Mouse (Mus musculus) induced T-regulatory cell, adult 2 months (primary cell): ENCODE results near the gene Epb41l4b.

Experiments used
- DNase-seq: peaks from one replicate; pipeline ENCODE4 v3.0.0-alpha.2; 2012; ENCODE audit warnings: low read depth

The Epb41l4b gene

DNA sequence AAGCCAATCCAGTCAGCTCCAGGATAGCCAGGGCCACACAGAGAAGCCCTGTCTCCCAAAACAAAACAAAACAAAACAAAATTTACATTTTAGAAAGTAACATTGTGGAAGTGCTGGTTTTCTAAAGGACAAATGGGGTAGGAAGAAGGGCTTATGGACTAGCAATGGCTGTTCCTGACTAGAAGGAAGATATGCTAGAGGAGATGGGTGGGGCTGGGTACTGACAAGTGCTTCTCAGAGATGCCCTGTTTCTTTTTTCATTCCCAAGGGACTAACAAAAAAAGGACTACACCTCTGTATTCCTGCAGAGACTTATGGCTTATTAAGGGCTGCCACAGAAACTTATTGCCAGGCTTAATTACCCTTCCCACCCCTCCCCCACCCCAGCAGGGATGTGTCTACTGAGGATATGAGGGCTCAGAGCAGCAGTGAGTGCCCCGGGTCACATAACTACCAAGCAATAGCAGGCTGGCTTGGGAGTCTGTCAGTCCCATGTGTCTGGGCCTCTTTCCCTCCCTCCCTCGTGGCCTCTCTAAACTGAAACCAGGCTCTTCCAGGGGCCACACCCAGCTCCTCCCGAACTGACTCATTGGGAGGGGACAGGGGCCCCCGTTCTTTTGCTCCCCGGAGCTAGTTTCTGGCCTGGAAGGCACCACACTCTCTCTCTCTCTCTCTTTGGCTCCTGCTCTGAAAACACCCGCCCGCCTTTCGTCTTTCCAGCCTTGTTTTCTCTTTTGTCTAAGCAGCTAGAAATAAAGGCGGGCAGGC is 10.0 kb upstream of the Epb41l4b start:
- no peak for DNase-seq

DNA sequence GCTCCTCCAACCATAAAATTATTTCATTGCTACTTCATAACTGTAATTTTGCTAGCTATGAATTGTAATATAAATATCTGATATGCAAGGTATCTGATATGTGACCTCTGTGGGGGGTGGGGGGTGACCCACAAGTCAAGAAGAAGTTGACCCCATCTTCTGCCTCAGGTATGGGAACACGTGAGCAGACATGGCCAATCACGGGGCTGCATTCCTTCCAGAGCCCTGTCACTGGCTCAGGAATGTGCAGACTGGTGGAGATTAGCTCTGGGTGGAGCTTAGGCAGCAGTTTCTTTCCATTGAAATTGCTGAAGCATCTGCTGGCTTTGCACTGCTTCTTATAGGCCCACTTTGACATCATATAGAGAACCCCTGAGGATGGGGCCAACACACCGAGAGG is 4.9 kb upstream of the Epb41l4b start:
- DNase-seq, result no peak

DNA sequence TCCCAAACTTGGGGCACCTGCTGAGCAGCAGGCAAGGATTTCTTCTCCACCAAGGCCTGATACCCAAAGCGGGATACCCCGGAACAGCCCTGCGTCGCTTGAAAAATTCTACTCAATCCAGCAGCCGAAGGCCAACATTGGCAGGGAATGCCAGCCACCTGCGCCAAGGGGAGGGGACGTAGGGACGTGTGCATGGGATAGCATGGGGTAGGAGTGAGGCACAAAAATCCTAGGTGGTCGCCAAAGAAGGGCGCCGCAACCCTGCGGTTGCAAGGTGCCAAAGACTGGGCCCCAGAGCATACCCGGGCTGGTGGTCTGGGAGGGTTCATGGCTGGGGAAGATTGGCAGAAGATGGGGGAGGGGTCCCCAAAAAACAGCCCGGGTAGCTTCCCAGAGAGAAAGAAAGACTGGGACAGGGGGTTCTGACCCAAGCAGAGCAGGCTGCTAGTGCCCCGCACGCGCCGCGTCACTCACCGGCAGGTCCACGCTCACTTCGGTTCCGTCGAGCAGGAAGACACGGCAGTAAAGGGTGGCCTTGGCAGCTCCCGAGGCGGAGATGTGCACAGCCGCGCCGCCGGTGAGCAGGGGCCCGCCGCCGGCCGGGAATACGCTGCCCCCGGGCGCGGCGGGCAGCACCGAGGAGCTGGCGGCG is 737 bp downstream of the Epb41l4b start:
- peak; percentile 11 for DNase-seq

DNA sequence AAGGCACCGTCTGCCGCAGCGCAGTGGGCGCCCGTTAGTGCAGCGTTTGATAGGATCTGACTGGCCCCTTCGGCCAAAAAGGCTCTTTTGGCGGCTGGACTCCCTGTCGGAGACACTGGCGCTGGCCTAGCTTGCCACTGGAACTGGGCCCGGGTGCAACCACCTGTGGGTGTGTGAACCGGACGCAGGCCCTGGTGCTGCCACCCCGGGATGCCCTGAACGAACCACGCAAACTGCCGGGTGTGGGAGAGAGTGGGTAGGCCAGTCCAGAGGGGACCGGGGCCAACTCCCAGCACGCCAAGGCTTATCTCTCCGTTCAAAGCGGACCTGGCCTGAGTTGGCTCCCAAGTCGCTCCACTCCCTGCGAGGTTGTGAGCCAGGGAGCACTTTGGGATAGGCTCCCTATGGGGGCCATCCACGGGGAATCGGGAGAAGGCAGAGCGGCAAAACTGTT is 1.3 kb downstream of the Epb41l4b start:
- peak; percentile 7 for DNase-seq

DNA sequence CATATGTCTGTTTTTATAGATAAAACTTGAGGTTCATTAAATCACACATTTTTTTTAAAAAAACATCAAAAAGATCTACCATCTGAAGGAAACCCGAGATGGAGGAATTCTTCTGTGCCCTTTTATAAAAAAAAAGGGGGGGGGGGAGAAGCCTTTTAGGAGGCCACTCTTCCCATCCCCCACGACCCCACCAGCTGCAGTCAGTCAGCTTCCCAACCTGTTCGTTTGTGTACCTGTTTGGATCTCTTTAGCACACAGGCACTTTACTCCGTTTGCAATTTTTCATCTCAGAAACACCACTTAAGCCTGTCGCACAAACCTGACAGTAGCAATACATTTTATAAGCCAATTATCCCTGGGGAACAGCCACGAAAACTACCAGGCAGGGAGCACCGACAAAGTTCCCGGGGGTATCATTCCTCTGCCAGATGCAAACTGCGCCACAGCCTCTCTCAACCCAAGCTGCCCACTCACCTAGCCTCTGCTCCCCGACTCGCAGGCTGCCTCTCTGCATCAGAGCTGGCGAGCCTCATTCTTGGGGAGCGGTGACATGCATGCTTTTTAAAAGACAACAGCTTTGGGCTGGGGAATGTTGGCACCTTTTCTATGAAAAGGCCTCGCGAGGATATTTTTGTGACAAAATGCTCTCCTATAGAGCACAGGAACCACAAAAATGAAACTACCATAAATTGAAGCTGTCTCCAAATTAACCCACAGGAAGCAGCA is 2.1 kb downstream of the Epb41l4b start:
- no peak for DNase-seq

DNA sequence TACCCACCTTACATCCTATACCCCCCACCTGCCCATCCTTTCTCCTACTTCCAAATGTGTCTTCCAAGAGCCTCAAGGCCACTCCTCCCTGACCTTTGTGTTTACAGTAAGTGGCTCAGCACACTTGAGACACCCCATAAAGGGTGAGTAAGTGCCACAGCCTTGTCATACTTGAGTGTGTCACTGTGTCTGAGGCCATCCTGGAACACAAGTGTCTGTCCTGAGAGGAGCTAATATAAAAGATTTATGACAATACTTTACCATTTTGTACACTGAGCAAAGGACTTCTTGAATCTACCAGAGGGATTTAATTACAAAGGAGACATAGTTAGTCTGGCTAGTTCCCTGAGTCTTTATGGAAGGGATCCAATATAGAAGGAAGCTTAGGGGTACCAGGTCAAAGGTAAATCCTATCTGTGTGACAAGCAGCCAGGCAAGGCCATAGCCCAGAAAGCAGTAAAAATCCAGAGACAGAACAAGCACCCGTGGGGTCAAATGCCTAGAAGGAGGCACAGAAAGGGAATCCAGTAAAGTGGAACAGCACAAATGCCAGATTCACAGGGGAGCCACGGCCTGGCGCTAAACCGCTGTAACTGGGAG is 2.9 kb downstream of the Epb41l4b start:
- DNase-seq, result no peak

DNA sequence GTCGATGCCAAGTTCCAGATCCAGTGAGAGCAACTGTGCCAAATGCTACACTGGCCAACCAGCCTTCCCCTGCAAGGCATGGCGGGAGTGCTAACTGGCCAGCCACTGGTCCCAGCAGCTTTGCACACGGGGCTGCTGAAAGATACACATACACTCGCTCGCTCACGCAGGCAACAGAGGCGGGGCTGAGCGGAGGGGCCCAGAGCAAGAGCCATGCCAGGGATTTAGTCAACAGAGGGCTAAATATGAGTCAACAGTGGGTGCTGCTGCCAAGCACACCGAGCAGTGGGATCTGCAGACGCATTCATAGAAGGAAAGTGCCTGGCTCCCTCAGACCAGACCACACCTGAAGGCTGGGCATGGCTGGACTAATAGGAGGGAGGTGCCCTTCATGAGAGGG is 3.8 kb downstream of the Epb41l4b start:
- DNase-seq, result no peak

DNA sequence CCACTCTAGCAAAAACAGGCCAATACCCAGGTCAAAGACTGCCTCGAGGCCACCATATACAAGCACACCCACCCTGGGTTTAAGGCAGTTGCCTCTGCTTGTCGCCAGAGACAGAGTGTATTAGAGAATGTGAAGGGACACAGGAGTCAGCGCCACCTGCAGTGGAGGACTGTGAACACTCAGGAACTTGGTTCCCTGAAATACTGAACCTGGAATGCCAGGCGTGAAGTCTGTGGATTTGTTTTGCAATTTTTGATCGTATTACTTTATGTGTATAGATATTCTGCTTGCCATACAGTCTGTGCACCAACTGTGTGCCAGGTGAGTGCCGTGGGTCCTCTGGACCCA is 5.2 kb downstream of the Epb41l4b start:
- DNase-seq, result no peak

DNA sequence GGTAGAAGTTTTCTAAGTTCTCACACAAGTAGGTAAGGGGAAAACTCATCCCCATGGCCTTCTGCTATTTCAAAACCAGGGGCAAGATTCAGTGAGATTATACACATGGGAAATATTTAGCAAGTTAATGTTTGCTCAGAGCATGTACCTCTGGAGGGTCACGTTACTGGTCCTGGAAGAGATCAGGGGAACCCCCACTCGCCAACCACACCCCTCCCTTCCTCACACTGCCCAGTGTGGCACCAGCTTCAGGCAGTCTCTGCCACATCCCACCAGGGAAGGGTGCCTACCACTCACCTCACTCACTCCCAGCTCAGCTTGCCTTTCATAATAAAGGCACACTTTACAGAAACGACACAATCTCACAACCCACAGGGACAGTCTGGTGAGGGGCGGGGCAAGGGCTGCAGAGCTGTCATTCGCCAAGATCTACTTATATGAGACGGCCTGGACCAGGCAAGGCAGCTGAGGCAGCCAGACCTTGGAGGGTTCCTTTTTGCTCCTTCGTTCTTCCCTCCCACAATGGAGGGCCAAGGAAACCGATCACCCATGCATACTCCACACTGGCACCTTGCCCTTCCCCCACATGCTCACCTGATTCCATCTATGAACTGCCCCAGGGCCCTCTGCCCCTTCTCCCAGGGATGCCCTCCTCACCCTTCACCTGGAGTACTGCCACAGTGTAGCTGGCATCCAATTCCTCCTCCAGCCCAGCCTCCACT is 5.7 kb downstream of the Epb41l4b start:
- no peak for DNase-seq

DNA sequence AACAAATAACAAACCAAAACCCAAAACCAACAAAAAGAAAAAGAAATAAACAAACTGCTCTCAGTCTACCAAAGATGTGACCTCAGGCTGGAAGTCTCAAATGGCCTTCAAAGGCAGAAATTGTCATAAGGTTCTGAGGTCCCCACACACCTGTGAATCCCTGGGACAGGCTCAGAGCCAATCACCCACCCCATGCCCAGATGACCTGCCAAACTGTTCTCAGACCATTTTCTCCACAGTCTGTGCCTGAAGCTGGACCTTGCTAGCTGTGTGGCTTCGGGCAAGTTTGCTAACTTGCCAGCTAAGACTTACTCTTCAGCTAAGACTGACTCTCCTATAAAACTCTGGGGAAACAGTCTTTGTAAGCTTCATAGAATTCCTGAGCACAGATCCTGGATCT is 7.8 kb downstream of the Epb41l4b start:
- DNase-seq, result no peak

DNA sequence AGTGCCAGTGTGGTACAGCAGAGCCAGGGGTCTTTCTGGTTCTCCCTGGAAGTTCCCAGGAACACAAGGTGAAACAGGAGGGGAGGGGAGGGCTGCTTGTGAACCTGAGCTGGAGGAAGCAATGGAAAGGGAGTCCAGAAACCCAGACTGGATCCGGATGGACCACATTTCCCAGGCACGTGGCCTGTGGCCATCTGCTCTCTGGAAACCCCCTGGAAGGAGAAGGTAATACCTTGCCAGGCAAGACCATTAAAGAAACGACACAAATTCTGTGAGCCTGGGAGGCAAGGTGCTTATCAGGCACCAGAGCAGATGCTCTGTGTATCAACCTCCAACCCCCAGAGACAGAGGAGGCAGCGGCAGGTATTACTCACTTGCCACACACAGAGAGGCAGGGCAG is 8.7 kb downstream of the Epb41l4b start:
- no peak for DNase-seq

DNA sequence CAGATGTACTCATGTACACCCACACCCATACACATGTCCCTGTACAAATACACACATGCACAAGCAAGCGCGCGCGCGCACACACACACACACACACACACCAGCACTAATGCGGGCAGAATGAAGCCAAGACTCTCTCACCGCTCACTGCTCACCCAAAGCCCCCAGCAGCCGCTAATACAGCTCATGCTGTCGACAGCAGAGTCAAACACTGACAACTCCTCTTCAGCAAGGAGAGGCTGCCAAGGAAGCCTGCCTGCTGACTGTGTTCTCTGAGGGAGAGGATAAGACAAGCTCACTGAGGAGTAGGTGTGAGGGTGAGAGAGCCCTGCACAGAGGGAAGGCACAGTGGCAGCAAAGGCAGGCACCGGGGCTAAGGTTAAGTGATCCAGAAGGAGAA is 11.4 kb downstream of the Epb41l4b start:
- DNase-seq, result no peak

DNA sequence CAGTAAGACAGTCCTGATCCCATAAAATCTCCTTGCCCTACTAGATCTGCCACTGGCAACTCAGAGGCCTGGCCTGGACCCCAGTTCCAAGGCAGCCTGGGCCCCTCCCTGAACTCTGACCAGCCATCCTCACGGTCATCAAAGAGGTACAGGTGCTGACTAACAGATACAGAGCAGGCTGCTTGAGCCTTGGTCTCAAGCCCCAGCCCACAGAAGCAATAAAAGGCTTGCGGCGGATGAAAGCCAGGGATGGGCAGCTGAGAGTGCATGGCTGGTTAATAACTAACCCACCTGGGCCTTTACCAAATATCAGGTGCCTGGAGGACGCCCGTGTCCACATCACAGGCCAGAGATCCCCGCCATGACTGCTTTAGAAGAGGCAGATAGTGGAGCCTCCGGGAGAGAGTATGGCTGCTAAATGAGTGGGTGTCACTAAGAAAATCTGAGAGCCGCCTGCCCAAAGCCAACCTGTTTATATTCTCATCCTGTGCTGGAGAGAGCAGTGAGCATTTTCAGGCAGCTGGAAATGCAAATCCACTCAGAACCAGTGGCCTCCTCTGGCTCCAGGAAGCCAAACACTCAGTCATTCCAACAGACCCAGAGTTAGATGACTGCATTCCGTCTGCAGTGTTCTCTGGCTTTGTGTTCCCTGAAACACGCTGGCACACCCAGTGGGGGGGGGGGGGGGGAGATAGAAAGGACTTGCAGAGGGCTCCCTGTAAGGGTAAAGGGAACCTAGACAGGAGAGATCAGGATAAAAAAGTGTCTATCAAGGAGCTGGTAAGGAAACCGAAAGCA is 13.3 kb downstream of the Epb41l4b start:
- DNase-seq, result no peak

DNA sequence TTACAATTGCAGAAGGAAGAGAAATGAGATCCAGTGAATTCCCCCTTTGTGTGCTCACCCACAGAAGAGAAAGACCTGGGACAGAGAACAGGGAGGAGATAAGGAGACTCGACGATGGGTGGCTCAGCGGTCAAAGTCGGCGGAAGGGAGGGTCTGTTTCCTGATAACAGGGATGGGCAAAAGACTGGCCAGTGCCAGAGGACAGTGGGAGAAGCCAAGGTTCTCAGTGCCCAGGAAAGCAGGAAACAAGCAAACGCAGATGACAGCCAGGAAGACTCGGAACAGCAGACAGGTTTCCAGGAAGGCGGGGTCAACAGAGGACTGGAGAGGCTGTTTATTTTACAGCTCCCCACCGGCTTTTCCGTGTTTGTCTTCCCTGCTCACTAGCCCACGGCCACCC is 20.2 kb downstream of the Epb41l4b start:
- DNase-seq, result no peak

DNA sequence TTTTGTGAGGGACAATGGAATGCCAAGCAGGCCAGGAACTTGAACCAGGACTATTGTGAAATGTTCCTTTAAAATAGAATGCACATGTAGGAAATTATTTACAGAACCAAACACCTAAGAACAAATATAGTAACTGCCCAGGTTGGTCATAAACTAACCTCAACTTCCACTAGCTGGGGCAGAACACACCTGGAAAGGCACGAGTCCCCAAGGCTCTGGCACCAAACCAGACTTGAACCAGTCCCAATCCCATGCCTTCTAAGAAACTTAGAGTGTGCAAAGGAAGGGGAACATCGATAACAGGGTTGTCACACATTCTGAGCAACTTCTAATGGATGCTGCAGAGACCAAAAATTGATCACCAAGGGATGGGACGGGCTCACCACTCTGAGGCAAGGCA is 21.1 kb downstream of the Epb41l4b start:
- no peak for DNase-seq

DNA sequence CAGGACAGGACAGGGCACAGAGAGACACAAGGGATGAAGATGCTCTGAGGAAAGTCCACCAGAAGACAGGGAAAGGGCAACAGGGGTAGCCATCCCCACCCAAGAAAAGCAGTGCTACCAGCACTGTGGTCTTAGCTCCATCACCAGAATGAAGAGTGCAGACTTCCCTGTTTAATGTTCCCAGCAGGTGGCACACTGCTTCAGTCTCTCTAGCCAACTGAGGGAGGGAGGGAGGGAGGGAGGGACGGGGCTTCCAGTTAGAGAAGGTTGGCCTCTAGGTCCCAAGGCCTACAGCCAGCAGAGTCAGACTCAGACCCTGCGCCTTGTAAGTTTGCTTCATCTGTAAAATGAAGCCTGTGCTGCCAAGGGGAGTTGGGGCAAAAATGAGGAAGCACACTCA is 22.7 kb downstream of the Epb41l4b start:
- no peak for DNase-seq

DNA sequence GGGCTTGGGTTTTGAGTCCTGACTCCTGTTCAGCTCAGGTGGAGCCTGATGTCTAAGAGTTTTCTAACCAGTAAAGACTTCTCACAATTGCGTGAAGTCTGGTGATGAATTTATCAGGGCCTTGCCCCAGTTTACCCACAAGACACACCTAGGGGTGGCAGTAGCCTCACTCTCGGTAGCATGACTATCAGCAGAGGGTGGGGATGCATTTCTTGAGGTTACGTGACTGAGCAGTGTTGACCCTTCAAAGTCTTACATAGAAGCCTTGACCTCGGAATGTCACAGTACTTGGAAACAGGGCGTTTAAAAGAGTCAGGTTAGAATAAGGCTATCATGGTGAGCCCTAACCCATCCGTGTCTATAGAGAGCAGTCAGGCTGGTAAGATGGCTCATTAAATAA is 23.3 kb downstream of the Epb41l4b start:
- no peak for DNase-seq

DNA sequence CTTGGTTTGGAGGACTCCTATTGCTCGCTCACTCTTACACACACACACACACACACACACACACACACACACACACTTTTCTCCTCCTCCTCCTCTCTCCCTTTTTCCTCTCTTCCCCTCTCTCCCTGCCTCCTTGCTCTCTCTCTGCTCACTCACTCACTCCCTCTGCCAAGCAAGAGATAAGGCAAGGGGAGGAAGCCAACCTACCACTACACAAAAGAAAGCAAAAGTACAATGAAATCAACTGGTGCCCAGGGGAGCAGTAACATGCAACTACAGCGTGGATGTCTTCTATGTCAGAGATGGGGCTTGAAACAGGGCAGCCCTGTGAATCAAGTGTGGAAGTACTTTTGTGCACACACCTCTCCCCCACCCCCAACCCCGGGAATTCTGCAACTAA is 24.4 kb downstream of the Epb41l4b start:
- no peak for DNase-seq

DNA sequence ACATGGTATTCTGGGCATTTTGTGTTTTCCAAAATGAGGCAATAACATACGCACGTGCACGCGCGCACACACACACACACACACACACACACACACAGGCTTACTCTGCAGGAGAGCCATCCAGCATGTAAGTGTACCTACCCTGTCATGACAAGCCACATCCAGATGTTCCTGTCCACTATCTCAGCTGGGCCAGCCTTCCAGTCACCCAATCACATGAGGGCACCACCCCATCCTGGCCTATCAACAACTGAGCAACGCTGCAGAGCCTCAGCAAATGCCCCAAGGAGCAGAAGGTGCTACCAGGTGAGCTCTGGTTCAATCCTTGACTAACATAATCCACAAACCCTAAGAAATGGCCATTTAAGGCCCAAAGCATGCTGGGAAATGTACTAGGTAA is 27.0 kb downstream of the Epb41l4b start:
- no peak for DNase-seq

DNA sequence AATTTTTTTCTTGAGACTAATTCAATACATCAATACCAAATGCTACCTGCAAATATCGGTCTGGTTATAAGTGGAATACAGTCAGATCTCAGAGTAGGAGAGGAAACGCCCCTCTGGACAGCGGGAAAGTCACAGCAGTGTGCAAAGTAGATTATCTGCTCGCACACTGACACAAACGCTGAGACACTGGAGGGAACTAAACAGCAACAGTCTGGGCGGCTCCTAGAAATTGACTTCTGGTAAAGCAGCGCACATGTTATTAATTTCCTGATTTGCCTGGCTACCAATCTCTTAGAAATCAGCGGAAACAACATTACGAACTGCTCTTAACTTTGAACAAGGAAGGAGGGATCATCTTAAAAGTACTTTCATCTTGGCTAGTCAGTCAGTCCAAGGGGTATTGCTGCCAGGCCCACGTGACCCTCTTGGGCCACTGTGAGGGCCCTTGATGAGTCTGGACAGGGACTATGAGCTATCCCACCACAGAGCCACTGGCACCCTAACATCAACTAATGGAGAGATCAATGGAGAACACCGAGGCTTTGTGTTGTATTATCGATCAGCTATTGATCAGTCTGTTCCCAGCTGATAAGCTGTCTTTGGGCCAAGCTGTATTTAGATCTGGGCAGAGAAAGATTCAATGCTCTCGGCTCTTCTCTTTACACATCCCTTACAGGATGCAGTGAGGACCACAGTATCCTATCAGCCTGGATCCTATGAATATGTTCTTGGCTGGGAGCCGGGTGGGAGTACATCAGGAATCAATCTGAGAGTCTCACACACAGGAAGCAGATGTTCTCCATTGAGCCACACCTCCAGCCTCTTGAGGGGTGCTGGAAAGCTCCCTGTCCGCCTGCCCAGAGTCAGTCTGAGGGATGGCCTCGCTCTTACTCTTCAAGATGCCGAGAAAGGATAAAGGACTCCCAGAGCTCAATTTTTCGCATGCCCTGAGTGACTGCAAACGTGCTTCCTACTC is 28.3 kb downstream of the Epb41l4b start:
- no peak for DNase-seq
